Mouse (Mus musculus): Measurements from ENCODE around the gene Klhdc7b. TPM values are rescaled to one million over a fixed set of nuclear protein-coding genes. Genes with fewer than 3 reads are reported as not detected.

Klhdc7b gene
- polyA plus RNA-seq, 1 experiment from 2014 or later = not detected

DNA sequence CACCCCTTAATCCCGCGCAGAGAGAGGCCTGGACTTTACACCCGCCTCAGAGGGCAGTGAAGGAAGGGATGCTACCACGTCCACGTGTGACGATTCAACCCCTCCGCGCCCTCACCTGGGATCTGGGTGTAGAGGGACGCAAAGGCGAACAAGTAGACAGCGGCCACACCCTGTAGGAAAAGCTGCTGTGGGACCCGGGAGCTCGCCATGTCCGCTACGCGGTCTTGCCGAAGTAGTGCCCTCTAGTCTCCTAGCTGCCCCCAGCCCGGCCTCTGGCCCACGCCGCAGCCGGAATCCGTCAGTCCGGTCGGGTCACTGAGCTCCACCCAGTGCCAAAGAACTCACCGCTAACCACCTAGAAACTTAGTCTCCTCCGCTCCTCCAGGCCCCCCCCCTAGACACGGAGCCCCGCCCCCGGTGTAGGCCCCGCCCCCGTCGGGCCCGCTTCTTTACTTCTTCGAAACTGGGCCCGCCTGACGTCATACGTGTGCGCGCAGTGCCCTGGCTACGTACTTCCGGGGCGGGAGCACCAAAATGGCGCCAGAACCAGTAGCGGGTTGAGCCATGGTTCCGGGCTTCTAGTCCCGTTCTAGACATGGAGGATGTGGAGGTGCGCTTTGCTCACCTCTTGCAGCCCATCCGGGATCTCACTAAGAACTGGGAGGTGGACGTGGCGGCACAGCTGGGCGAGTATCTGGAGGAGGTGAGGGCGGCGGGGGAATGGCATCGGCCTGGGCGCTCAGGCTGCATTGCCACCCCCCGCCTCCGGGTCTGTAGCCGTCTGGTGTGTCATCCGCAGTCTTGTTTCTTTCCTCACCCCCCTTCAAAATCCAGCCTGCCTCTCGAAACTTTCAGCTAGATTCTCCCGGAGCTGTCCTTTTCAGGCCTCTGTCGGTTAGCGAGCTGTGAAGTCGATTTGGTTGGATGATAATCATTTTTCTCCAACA lies 29.2 kb upstream of the Klhdc7b start, which contains the start of the genes Lmf2 and Ncaph2:
Gene Lmf2 (minus strand): TSS at position 419 of the 947 bp plus-strand sequence.
Gene Ncaph2 (plus strand): TSS at position 479 of the 947 bp plus-strand sequence.
- Histone ChIP-seq H3K36me3 (peaks cover 41% of the 10 kb centered on the region), H3K9ac (peak within 1 kb of the TSS; percentile 80), H3K9me3 (no peaks in the 10 kb centered on the region), H3K27me3 (replicated peaks) (no peaks in the 10 kb centered on the region), H3K4me2 (replicated peaks) (peak within 1 kb of the TSS; percentile 79), H3K27ac (peak within 1 kb of the TSS; percentile 57), H3K4me1 (peaks cover 19% of the 10 kb centered on the region), H3K4me3 (peak within 1 kb of the TSS; percentile 78)
- WGBS = under 1% methylated on average over 64 of the region's 64 CpGs
- ATAC-seq (ENCODE audit: low FRiP score, low read depth) = peak; percentile 92

DNA sequence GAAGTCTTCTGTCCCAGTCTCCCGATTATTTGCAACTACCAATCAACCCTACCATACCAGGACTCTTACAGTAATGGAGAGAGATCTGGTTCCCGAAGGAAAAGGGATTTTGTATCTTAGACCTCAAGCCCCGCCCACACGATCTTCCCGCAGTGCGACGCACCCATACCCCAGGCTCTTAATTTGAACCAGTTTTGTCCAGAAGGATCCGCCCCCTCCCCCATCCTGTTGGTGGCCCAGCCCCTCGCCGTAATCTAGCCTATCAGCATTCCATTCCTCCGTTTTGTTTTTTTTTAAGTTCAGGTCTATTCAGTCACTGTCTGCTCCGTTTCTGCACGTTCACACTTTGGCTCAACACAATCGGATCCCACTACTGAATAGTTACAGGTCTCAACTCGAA lies 28.3 kb upstream of the Klhdc7b start:
- Histone ChIP-seq H3K4me3 (peak overlapping the region; percentile 78), H3K4me2 (replicated peaks) (peak overlapping the region; percentile 79), H3K27ac (no peak overlapping the region), H3K27me3 (replicated peaks) (no peaks in the 10 kb centered on the region), H3K9ac (peak overlapping the region; percentile 80), H3K4me1 (peaks cover 19% of the 10 kb centered on the region), H3K36me3 (peaks cover 44% of the 10 kb centered on the region), H3K9me3 (no peaks in the 10 kb centered on the region)
- peak; percentile 61 for ATAC-seq (ENCODE audit: low FRiP score, low read depth)
- WGBS = under 1% methylated on average over 15 of the region's 15 CpGs

DNA sequence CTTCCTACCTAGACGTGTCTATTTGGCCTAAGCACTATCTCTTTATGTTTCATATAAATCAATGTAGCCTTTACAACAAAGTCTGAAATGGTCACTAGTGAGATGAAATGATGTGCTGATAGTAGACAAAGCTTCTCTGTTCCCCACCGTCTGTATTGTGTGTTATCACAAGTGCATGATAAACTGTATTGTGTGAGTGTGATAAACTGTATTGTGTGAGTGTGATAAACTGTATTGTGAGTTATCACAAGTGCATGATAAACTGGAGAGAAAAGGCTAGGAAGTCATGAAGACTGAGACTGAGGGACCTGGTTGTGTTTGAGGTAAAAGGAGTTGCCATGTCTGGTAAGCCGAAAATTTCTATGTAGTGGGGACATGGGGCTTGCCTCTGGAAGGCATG lies 25.9 kb upstream of the Klhdc7b start:
- Histone ChIP-seq H3K4me2 (replicated peaks) (no peak overlapping the region), H3K9ac (no peak overlapping the region), H3K27me3 (replicated peaks) (no peaks in the 10 kb centered on the region), H3K27ac (no peak overlapping the region), H3K9me3 (no peaks in the 10 kb centered on the region), H3K36me3 (peaks cover 42% of the 10 kb centered on the region), H3K4me3 (no peak overlapping the region), H3K4me1 (peaks cover 19% of the 10 kb centered on the region)
- WGBS = 92% methylated on average over 3 of the region's 3 CpGs
- ATAC-seq (ENCODE audit: low FRiP score, low read depth) = no peak

DNA sequence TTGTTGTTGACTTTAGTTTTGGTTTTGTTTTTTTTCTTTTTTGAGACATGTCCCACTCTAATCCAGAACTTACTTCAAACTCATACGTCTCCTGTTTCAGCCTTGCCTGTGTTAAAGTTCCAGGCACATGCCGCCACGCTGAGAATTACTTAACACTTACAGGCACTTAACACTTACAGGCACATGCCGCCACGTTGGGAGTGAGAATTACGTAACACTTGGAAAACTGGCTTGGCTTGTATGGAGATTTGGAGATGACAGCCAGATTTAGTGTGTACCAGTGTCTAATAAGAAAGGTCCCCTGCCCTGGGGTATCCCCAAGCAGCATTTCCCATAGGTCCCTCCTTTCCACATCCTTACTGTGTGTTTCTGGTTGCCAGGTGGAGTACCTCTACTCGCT lies 21.7 kb upstream of the Klhdc7b start:
- H3K27ac ChIP-seq = no peak overlapping the region
- peaks cover 81% of the 10 kb centered on the region for H3K36me3 ChIP-seq
- H3K9ac ChIP-seq = no peak overlapping the region
- H3K4me2 ChIP-seq (replicated peaks) = no peak overlapping the region
- H3K4me1 ChIP-seq = no peaks in the 10 kb centered on the region
- no peak for ATAC-seq (ENCODE audit: low FRiP score, low read depth)
- H3K4me3 ChIP-seq = no peak overlapping the region
- H3K9me3 ChIP-seq = no peaks in the 10 kb centered on the region
- no peaks in the 10 kb centered on the region for H3K27me3 ChIP-seq (replicated peaks)
- 96% methylated on average over 7 of the region's 7 CpGs for WGBS

DNA sequence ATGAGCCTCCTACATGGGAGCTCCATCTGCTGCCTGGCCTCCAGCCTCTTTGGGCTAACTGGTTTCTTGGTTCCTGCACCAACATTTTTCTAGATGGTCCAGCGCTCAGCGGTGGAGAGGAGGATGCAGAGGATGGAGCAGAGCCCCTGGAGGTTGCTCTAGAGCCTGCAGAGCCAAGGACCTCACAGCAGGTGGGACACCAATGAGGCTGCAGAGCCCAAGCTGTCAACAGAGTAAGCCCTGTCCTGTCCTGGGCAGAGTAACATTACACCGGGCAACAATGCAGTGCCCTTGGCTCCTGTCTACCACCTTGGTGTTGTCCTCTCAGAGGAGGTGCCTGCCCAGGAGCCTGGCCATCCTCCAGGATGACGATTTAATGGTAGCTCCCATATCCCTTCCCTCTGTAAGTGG lies 19.6 kb upstream of the Klhdc7b start:
- H3K4me1 ChIP-seq = no peaks in the 10 kb centered on the region
- no peak for ATAC-seq (ENCODE audit: low FRiP score, low read depth)
- no peak overlapping the region for H3K4me3 ChIP-seq
- H3K9me3 ChIP-seq = no peaks in the 10 kb centered on the region
- H3K4me2 ChIP-seq (replicated peaks) = no peak overlapping the region
- no peaks in the 10 kb centered on the region for H3K27me3 ChIP-seq (replicated peaks)
- 97% methylated on average over 4 of the region's 4 CpGs for WGBS
- H3K36me3 ChIP-seq = peaks cover 98% of the 10 kb centered on the region
- no peak overlapping the region for H3K9ac ChIP-seq
- H3K27ac ChIP-seq = no peak overlapping the region

DNA sequence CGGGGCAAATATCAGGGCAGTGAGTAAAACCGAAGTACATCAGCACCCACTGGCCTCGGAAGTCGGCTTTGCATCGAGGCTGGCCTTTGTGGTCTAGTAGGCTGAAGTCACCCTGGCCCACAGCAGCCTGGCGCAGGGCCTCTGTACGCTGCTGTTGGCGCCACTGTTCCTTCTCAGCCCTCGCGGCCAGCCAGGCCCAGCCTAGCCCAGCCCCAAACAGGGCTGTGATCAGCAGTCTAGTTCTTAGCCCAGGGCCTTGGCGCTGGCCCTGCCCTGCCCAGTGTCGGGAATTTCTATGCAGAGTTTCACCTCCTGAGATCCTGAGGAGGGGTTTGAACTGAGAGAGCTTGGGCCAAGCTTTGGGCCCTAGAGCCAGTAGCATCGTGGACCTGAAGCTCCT lies 12.6 kb upstream of the Klhdc7b start:
- no peak for ATAC-seq (ENCODE audit: low FRiP score, low read depth)
- Histone ChIP-seq H3K4me1 (peaks cover 13% of the 10 kb centered on the region), H3K27me3 (replicated peaks) (peaks cover 14% of the 10 kb centered on the region), H3K36me3 (peaks cover 56% of the 10 kb centered on the region), H3K4me2 (replicated peaks) (no peak overlapping the region), H3K9me3 (no peaks in the 10 kb centered on the region), H3K4me3 (no peak overlapping the region; the same call in 1 of the 2 replicates), H3K9ac (no peak overlapping the region; the same call in 1 of the 2 replicates), H3K27ac (no peak overlapping the region)
- WGBS = 90% methylated on average over 13 of the region's 13 CpGs

DNA sequence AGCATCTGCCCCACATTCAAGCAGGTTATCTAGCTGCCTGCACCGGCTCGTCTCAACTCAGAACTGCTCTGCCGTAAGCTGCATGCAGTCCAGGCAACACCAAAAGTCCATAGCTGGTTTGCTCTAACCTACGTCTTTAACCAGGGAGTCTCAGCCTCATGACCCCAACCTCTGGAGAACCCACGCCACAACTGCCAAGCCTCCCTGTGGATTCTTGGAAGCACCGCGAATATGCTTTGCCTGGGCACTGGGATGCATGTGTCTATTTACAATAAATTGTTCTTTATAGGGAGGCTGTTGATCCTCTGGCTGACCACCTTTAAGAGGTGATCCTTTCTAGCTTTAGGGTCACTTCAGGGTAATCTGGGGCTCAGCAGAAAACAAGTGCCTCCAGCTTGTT lies 12.2 kb upstream of the Klhdc7b start:
- Histone ChIP-seq H3K4me2 (replicated peaks) (peak overlapping the region; percentile 82), H3K9me3 (no peaks in the 10 kb centered on the region), H3K4me1 (peaks cover 13% of the 10 kb centered on the region), H3K36me3 (peaks cover 51% of the 10 kb centered on the region), H3K9ac (no peak overlapping the region), H3K27me3 (replicated peaks) (peaks cover 18% of the 10 kb centered on the region), H3K27ac (no peak overlapping the region), H3K4me3 (no peak overlapping the region; the same call in 1 of the 2 replicates)
- no peak for ATAC-seq (ENCODE audit: low FRiP score, low read depth)
- 84% methylated on average over 7 of the region's 7 CpGs for WGBS

DNA sequence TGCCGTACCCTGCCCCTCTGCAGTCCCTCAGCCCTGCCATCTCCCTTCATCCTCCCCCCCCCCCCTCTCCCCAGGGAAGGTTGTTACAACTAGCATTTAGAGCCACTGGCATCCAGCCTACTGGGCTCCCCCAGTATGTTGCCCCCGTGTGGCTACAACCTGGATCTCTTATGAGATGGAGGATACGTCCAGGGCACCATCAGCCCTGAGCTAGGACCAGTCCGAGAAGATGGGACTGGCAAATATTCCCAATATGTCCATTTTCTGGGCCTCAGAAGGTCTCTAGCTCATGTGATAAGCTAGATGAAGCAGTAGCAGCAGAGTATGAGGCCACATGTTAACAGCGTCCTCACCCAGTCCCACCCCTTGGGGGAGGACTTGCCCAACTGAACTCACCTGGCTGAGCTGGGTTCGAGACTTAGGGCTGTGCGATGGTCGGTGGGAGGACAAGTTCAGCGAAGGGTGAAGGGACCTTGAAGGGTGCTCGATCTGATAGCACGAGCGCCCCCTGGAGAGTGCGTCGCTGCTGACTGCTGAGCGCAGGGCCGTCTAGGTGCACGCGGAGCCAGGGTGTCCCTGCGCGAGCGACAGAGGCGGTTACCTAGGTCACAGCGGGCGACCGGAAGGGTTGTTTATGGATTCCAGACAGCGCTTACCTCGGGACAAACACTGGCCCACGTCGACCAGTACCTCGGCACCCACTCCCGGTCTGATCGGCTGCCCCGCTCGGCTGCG lies 11.5 kb upstream of the Klhdc7b start:
- ATAC-seq (ENCODE audit: low FRiP score, low read depth) = peak; percentile 79
- Histone ChIP-seq H3K27me3 (replicated peaks) (peaks cover 25% of the 10 kb centered on the region), H3K9ac (peak overlapping the region; percentile 76), H3K4me2 (replicated peaks) (peak overlapping the region; percentile 82), H3K27ac (peak overlapping the region; percentile 82; the same call in 1 of the 2 replicates), H3K4me3 (peak overlapping the region; percentile 65), H3K9me3 (no peaks in the 10 kb centered on the region), H3K4me1 (peaks cover 13% of the 10 kb centered on the region), H3K36me3 (peaks cover 45% of the 10 kb centered on the region)
- WGBS = 1% methylated on average over 35 of the region's 35 CpGs

DNA sequence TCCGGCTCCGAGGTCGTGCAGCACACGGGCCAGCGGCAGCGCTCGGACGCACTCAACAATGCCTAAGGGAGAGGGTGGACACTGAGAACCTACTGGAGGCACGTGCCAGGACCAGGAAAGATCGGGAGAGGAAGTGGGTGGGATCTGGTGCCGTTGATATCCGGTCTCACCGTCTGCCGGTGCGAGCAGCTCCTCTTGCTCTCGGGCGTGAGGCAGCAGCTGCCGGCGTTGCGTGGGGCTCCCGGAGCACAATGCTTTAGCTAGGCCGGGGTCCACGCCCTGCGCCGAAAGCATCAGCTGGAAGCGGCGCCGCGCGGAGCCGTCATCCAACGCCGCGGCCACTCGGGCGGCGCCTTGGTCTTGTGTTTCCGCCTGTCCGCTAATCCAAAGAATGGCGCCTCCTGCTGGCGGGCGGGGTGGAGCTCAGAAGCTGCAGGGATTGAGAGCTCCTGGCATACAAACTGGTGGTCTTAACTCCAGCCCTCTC lies 10.9 kb upstream of the Klhdc7b start, which contains the start of gene Sco2:
Gene Sco2 (minus strand): TSS at position 85 of the 487 bp plus-strand sequence.
- no peaks in the 10 kb centered on the region for H3K9me3 ChIP-seq
- peak within 1 kb of the TSS; percentile 82 for H3K4me2 ChIP-seq (replicated peaks)
- peak within 1 kb of the TSS; percentile 82; the same call in 1 of the 2 replicates for H3K27ac ChIP-seq
- under 1% methylated on average over 42 of the region's 42 CpGs for WGBS
- H3K27me3 ChIP-seq (replicated peaks) = peaks cover 31% of the 10 kb centered on the region
- peak; percentile 80 for ATAC-seq (ENCODE audit: low FRiP score, low read depth)
- H3K4me1 ChIP-seq = peaks cover 18% of the 10 kb centered on the region
- peaks cover 39% of the 10 kb centered on the region for H3K36me3 ChIP-seq
- H3K9ac ChIP-seq = peak within 1 kb of the TSS; percentile 76
- peak within 1 kb of the TSS; percentile 65 for H3K4me3 ChIP-seq

DNA sequence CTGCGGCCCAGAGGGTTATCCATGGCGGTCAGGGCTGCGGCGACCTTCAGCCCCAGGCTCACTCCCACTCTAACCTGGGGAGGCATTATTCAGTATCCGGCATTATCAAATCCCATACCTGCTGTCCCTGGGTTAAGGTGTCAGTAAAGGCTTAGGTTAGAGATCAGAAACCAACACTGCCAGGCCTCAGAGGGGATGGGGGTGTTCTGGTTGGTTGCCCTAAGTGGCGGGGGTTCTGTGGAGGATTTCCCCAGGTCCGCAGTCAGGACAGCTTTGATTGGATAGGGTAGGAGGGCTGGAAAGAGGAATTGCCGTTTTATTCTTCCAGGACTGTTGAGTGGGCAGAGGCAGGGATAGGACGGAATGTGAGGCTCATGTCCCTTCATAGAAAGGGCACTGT lies 10.4 kb upstream of the Klhdc7b start:
- peaks cover 33% of the 10 kb centered on the region for H3K36me3 ChIP-seq
- 43% methylated on average over 9 of the region's 9 CpGs for WGBS
- H3K4me2 ChIP-seq (replicated peaks) = peak overlapping the region; percentile 82
- no peak overlapping the region for H3K27ac ChIP-seq
- H3K9me3 ChIP-seq = no peaks in the 10 kb centered on the region
- peaks cover 23% of the 10 kb centered on the region for H3K4me1 ChIP-seq
- H3K9ac ChIP-seq = peak overlapping the region; percentile 76
- peaks cover 36% of the 10 kb centered on the region for H3K27me3 ChIP-seq (replicated peaks)
- no peak for ATAC-seq (ENCODE audit: low FRiP score, low read depth)
- H3K4me3 ChIP-seq = peak overlapping the region; percentile 65

DNA sequence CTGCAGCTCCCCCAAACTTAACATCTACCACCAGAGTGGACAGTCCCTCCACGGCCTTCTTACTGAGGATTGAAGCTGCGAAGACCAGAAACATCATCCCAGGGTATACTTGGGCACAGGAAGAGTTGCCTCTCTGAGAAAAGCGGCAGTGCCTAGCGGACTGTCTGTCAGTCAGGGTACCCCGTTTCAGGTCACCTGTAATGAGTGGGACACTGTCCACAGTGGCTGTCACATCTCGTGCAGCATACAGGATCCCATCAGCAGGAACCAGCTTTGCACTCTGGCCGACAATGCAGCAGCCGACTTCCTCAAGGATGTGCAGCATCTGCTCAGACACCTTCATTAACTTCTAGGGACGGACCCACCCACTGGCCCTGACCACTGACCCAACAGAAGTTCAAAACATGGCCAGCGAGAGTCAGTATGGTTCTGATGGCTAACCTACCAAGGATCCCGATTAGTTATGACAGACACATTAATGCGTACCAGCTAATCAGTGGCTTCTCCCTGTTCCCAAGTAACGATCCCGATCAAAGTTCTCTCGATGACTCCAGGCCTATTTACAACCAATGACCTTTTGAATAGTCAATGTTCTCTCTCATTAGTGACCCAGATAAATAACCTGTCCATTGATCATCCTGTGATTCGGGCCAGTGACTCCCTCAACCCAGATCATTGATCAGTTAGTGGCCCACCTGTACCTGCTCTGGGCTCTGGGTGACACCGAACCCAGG lies 9.7 kb upstream of the Klhdc7b start:
- H3K27ac ChIP-seq = no peak overlapping the region
- no peaks in the 10 kb centered on the region for H3K9me3 ChIP-seq
- no peak overlapping the region for H3K4me3 ChIP-seq
- ATAC-seq (ENCODE audit: low FRiP score, low read depth) = no peak
- H3K27me3 ChIP-seq (replicated peaks) = peaks cover 41% of the 10 kb centered on the region
- peaks cover 27% of the 10 kb centered on the region for H3K4me1 ChIP-seq
- H3K9ac ChIP-seq = no peak overlapping the region
- 95% methylated on average over 17 of the region's 17 CpGs for WGBS
- H3K4me2 ChIP-seq (replicated peaks) = no peak overlapping the region
- peaks cover 27% of the 10 kb centered on the region for H3K36me3 ChIP-seq
